Mouse (Mus musculus): Measurements from ENCODE around the gene Kcnip1. TPM values are rescaled to one million over a fixed set of nuclear protein-coding genes. Genes with fewer than 3 reads are reported as not detected.

The Kcnip1 gene
- polyA plus RNA-seq, 2 experiments: 0.10 to 0.25 TPM

GRCm38 (mm10) chr11:33912151-33912571 is 80.8 kb downstream of the Kcnip1 start:
- DNase-seq (ENCODE audit: low read depth in 3 of 3, low spot score in 3 of 3) (no peak), ATAC-seq (ENCODE audit: insufficient read depth) (no peak)
- TF ChIP-seq CTCF (IDR thresholded peaks at IDR 0.05; ENCODE audit: low read depth): no peak
- TF ChIP-seq EP300 (IDR thresholded peaks at IDR 0.05; ENCODE audit: low read depth): no peak
- Histone ChIP-seq H3K4me1 (replicated peaks; ENCODE audit: control insufficient read depth in 2 of 2, insufficient read depth in 2 of 2, low read length in 1 of 2) (peaks cover 0 to 4% of the 10 kb centered on the region in 2 experiments; a peak in 1 of 4 replicates), H3K9me3 (ENCODE audit: control insufficient read depth, low read length) (no peaks in the 10 kb centered on the region), H3K36me3 (replicated peaks; ENCODE audit: control insufficient read depth, insufficient read depth, low read depth) (no peaks in the 10 kb centered on the region), H3K27ac (no peak overlapping the region), H3K4me2 (ENCODE audit: low read depth) (no peak overlapping the region), H3K27me3 (ENCODE audit: control insufficient read depth, insufficient read depth, low read length) (no peaks in the 10 kb centered on the region), H3K9ac (replicated peaks) (no peak overlapping the region), H3K4me3 (ENCODE audit: insufficient read depth in 1 of 2, low read depth in 2 of 2, low read length in 2 of 2) (no peak overlapping the region)
- WGBS (ENCODE audit: insufficient replicate concordance): 35% methylated on average over 2 of the region's 2 CpGs

GRCm38 (mm10) chr11:33910982-33911381 is 82.0 kb downstream of the Kcnip1 start:
- Histone ChIP-seq H3K36me3 (replicated peaks; ENCODE audit: control insufficient read depth, insufficient read depth, low read depth) (no peaks in the 10 kb centered on the region), H3K9ac (replicated peaks) (no peak overlapping the region), H3K9me3 (ENCODE audit: control insufficient read depth, low read length) (no peaks in the 10 kb centered on the region), H3K4me1 (replicated peaks; ENCODE audit: control insufficient read depth in 2 of 2, insufficient read depth in 2 of 2, low read length in 1 of 2) (peaks cover 0 to 4% of the 10 kb centered on the region in 2 experiments; a peak in 1 of 4 replicates), H3K27ac (no peak overlapping the region), H3K27me3 (ENCODE audit: control insufficient read depth, insufficient read depth, low read length) (no peaks in the 10 kb centered on the region), H3K4me2 (ENCODE audit: low read depth) (no peak overlapping the region), H3K4me3 (ENCODE audit: insufficient read depth in 1 of 2, low read depth in 2 of 2, low read length in 2 of 2) (no peak overlapping the region)
- TF ChIP-seq EP300 (IDR thresholded peaks at IDR 0.05; ENCODE audit: low read depth) (peak; percentile 74), CTCF (IDR thresholded peaks at IDR 0.05; ENCODE audit: low read depth) (no peak)
- WGBS (ENCODE audit: insufficient replicate concordance): 40% methylated on average over 7 of the region's 7 CpGs
- ATAC-seq (ENCODE audit: insufficient read depth): peak; percentile 83
- DNase-seq (ENCODE audit: low read depth in 3 of 3, low spot score in 3 of 3): peak in 2 of 3 experiments; percentile 12 to 28

- Histone ChIP-seq H3K36me3 (replicated peaks; ENCODE audit: control insufficient read depth, insufficient read depth, low read depth) (no peaks in the 10 kb centered on the region), H3K27ac (no peak overlapping the region), H3K27me3 (ENCODE audit: control insufficient read depth, insufficient read depth, low read length) (no peaks in the 10 kb centered on the region), H3K4me3 (ENCODE audit: insufficient read depth in 1 of 2, low read depth in 2 of 2, low read length in 2 of 2) (no peak overlapping the region), H3K9ac (replicated peaks) (no peak overlapping the region), H3K4me1 (replicated peaks; ENCODE audit: control insufficient read depth in 2 of 2, insufficient read depth in 2 of 2, low read length in 1 of 2) (peaks cover 0 to 4% of the 10 kb centered on the region in 2 experiments; a peak in 1 of 4 replicates), H3K9me3 (ENCODE audit: control insufficient read depth, low read length) (no peaks in the 10 kb centered on the region), H3K4me2 (ENCODE audit: low read depth) (no peak overlapping the region)
- 49% methylated on average over 4 of the region's 4 CpGs for WGBS (ENCODE audit: insufficient replicate concordance)
- DNase-seq (ENCODE audit: low read depth in 3 of 3, low spot score in 3 of 3): no peak
- ATAC-seq (ENCODE audit: insufficient read depth): no peak
- TF ChIP-seq EP300 (IDR thresholded peaks at IDR 0.05; ENCODE audit: low read depth): no peak
- no peak for TF ChIP-seq CTCF (IDR thresholded peaks at IDR 0.05; ENCODE audit: low read depth)
These were observed 84.4 kb downstream of the Kcnip1 start for GRCm38 (mm10) chr11:33908360-33909175.

- WGBS (ENCODE audit: insufficient replicate concordance): 53% methylated on average over 6 of the region's 6 CpGs
- no peak for DNase-seq (ENCODE audit: low read depth in 3 of 3, low spot score in 3 of 3)
- H3K36me3 ChIP-seq (replicated peaks; ENCODE audit: control insufficient read depth, insufficient read depth, low read depth): no peaks in the 10 kb centered on the region
- H3K9ac ChIP-seq (replicated peaks): no peak overlapping the region
- no peaks in the 10 kb centered on the region for H3K27me3 ChIP-seq (ENCODE audit: control insufficient read depth, insufficient read depth, low read length)
- no peak overlapping the region for H3K4me2 ChIP-seq (ENCODE audit: low read depth)
- H3K27ac ChIP-seq: no peak overlapping the region
- H3K9me3 ChIP-seq (ENCODE audit: control insufficient read depth, low read length): no peaks in the 10 kb centered on the region
- H3K4me1 ChIP-seq (replicated peaks; ENCODE audit: control insufficient read depth in 2 of 2, insufficient read depth in 2 of 2, low read length in 1 of 2): no peaks in the 10 kb centered on the region
- TF ChIP-seq EP300 (IDR thresholded peaks at IDR 0.05; ENCODE audit: low read depth): no peak
- TF ChIP-seq CTCF (IDR thresholded peaks at IDR 0.05; ENCODE audit: low read depth): no peak
- ATAC-seq (ENCODE audit: insufficient read depth): no peak
- H3K4me3 ChIP-seq (ENCODE audit: insufficient read depth in 1 of 2, low read depth in 2 of 2, low read length in 2 of 2): no peak overlapping the region
These were observed 89.5 kb downstream of the Kcnip1 start for GRCm38 (mm10) chr11:33903494-33903893.

- DNase-seq (ENCODE audit: low read depth in 3 of 3, low spot score in 3 of 3) (no peak), ATAC-seq (ENCODE audit: insufficient read depth) (no peak)
- Histone ChIP-seq H3K27ac (no peak overlapping the region), H3K4me2 (ENCODE audit: low read depth) (no peak overlapping the region), H3K36me3 (replicated peaks; ENCODE audit: control insufficient read depth, insufficient read depth, low read depth) (no peaks in the 10 kb centered on the region), H3K4me1 (replicated peaks; ENCODE audit: control insufficient read depth in 2 of 2, insufficient read depth in 2 of 2, low read length in 1 of 2) (no peaks in the 10 kb centered on the region), H3K9me3 (ENCODE audit: control insufficient read depth, low read length) (no peaks in the 10 kb centered on the region), H3K4me3 (ENCODE audit: insufficient read depth in 1 of 2, low read depth in 2 of 2, low read length in 2 of 2) (no peak overlapping the region), H3K27me3 (ENCODE audit: control insufficient read depth, insufficient read depth, low read length) (no peaks in the 10 kb centered on the region), H3K9ac (replicated peaks) (no peak overlapping the region)
- WGBS (ENCODE audit: insufficient replicate concordance): 56% methylated on average over 10 of the region's 10 CpGs
- TF ChIP-seq EP300 (IDR thresholded peaks at IDR 0.05; ENCODE audit: low read depth) (no peak), CTCF (IDR thresholded peaks at IDR 0.05; ENCODE audit: low read depth) (no peak)
These were observed 90.6 kb downstream of the Kcnip1 start for GRCm38 (mm10) chr11:33902377-33902776.

Data from liver, embryonic 14.5 days (tissue).